Mouse (Mus musculus): ENCODE measurements at regions not wholly inside any gene's neighbourhood (a gene's known extent, or its start where the extent isn't known, plus 50 kb on each side); places are given as distances from the start of the nearest gene placed in this dataset.

GRCm38 (mm10) chr19:53476768-53477547 is 52.0 kb upstream of the Dusp5 start:
- DNase-seq (ENCODE audit: extremely low read depth, low read depth, low spot score): no peak

- no peak for DNase-seq (ENCODE audit: extremely low read depth, low read depth, low spot score)
These were observed 59.7 kb upstream of the Dusp5 start for GRCm38 (mm10) chr19:53469256-53469655.

GRCm38 (mm10) chr19:53464681-53465080 is 64.2 kb upstream of the Dusp5 start:
- DNase-seq (ENCODE audit: extremely low read depth, low read depth, low spot score): no peak

- DNase-seq (ENCODE audit: extremely low read depth, low read depth, low spot score): no peak
These were observed 64.8 kb upstream of the Dusp5 start for GRCm38 (mm10) chr19:53464135-53464534.

- DNase-seq (ENCODE audit: extremely low read depth, low read depth, low spot score): no peak
These were observed 67.6 kb upstream of the Dusp5 start for GRCm38 (mm10) chr19:53461025-53462015.

GRCm38 (mm10) chr19:53460312-53461024 is 68.4 kb upstream of the Dusp5 start:
- peak; percentile 43 for DNase-seq (ENCODE audit: extremely low read depth, low read depth, low spot score)

GRCm38 (mm10) chr19:53459407-53459788 is 69.0 kb upstream of the Smndc1 start:
- DNase-seq (ENCODE audit: extremely low read depth, low read depth, low spot score): no peak

- no peak for DNase-seq (ENCODE audit: extremely low read depth, low read depth, low spot score)
These were observed 68.5 kb upstream of the Smndc1 start for GRCm38 (mm10) chr19:53458770-53459406.

- DNase-seq (ENCODE audit: extremely low read depth, low read depth, low spot score): no peak
These were observed 66.3 kb upstream of the Smndc1 start for GRCm38 (mm10) chr19:53456681-53457080.

GRCm38 (mm10) chr19:53454571-53454970 is 64.2 kb upstream of the Smndc1 start:
- no peak for DNase-seq (ENCODE audit: extremely low read depth, low read depth, low spot score)

GRCm38 (mm10) chr19:53454059-53454458 is 63.7 kb upstream of the Smndc1 start:
- DNase-seq (ENCODE audit: extremely low read depth, low read depth, low spot score): no peak

GRCm38 (mm10) chr19:53453317-53453947 is 63.1 kb upstream of the Smndc1 start:
- DNase-seq (ENCODE audit: extremely low read depth, low read depth, low spot score): no peak

GRCm38 (mm10) chr19:53452360-53452759 is 62.0 kb upstream of the Smndc1 start:
- DNase-seq (ENCODE audit: extremely low read depth, low read depth, low spot score): no peak

- DNase-seq (ENCODE audit: extremely low read depth, low read depth, low spot score): no peak
These were observed 61.1 kb upstream of the Smndc1 start for GRCm38 (mm10) chr19:53451388-53451922.

- no peak for DNase-seq (ENCODE audit: extremely low read depth, low read depth, low spot score)
These were observed 60.4 kb upstream of the Smndc1 start for GRCm38 (mm10) chr19:53450624-53451387.

GRCm38 (mm10) chr19:53449137-53449783 is 58.9 kb upstream of the Smndc1 start:
- DNase-seq (ENCODE audit: extremely low read depth, low read depth, low spot score): no peak

- peak; percentile 88 for DNase-seq (ENCODE audit: extremely low read depth, low read depth, low spot score)
These were observed 57.8 kb upstream of the Smndc1 start for GRCm38 (mm10) chr19:53448206-53448605.

- DNase-seq (ENCODE audit: extremely low read depth, low read depth, low spot score): no peak
These were observed 57.4 kb upstream of the Smndc1 start for GRCm38 (mm10) chr19:53447754-53448153.

GRCm38 (mm10) chr19:53446216-53446615 is 55.8 kb upstream of the Smndc1 start:
- DNase-seq (ENCODE audit: extremely low read depth, low read depth, low spot score): no peak
